Mouse (Mus musculus) kidney, adult 2 months (tissue): Measurements from ENCODE around the gene 1700016C15Rik. TPM values are rescaled to one million over a fixed set of nuclear protein-coding genes. Genes with fewer than 3 reads are reported as not detected.

Experiments
- DNase-seq: peaks from one replicate; pipeline ENCODE4 v3.0.0; 2021
- H3K27ac ChIP-seq: fragments of 200-500 bp; 2 replicates; pipeline ENCODE4 v1.5.1; 2012; ENCODE audit warnings: low read depth, low read length, control low read depth, inconsistent platforms; ENCODE audit not compliant: insufficient read depth
- H3K27me3 ChIP-seq: fragments of 200-500 bp; replicated peaks from 2 replicates; pipeline ENCODE4 v1.6.1; 2012; ENCODE audit warnings: mild to moderate bottlenecking, moderate library complexity, low read length, inconsistent platforms; ENCODE audit not compliant: control insufficient read depth, insufficient read depth
- H3K36me3 ChIP-seq: fragments of 200-500 bp; 2 replicates; pipeline ENCODE4 v1.6.1; 2012; ENCODE audit warnings: mild to moderate bottlenecking, moderate library complexity, low read length, inconsistent platforms; ENCODE audit not compliant: control insufficient read depth, insufficient read depth
- H3K4me1 ChIP-seq: fragments of 200-500 bp; 2 replicates; pipeline ENCODE4 v1.6.1; 2011; ENCODE audit warnings: low read length; ENCODE audit not compliant: control insufficient read depth, insufficient read depth
- H3K4me3 ChIP-seq: fragments of 200-500 bp; 2 replicates; pipeline ENCODE4 v1.5.1; 2011; ENCODE audit warnings: mild to moderate bottlenecking, low read depth, low read length, control low read depth; ENCODE audit not compliant: insufficient read depth
- CTCF ChIP-seq: fragments of 200-500 bp; conservative IDR thresholded peaks from 2 replicates; pipeline ENCODE4 v1.5.1; 2011; ENCODE audit warnings: low read depth, mild to moderate bottlenecking, control low read depth, low read length, moderate library complexity, mixed read lengths; ENCODE audit not compliant: insufficient read depth, insufficient read length
- POLR2A ChIP-seq: fragments of 200-500 bp; IDR thresholded peaks from one replicate; pipeline ENCODE4 v1.6.1; 2011; ENCODE audit warnings: low read depth, low read length, control low read depth
- WGBS: fragments of 180-500 bp; shearing (Covaris S2); methylation state at CpG from one replicate; pipeline ENCODE4 v1.1.7; 2018; 5-methylcytosine and 5-hydroxymethylcytosine counted together
- polyA plus RNA-seq: library from polyadenylated mRNA; depleted of rRNA; stranded (reverse); fragments of >200 nt; gene quantifications from 2 replicates; pipeline ENCODE4 v1.2.3, GENCODE M21; 2012

1700016C15Rik gene
- polyA plus RNA-seq, 1 experiment: 6.5 TPM

DNA sequence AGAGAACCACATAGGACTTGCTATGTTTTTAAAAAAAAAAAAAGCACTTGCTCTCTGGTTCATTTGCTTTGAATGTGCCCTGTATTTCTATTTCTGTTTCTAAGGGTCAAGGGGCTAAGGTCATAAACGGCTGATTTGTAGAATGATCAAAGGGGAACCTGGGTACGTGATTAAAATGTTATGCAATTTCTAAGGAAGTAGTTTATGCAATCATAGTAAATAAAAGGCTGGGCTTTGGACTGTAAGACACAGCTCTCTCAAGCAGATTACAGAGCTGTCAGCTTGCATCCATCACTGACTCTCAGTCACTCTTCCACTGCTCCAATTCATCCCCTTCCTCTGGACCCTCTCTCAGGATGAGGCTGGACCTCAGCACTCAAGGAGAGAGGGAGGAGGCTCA is 18.6 kb upstream of the 1700016C15Rik start:
- WGBS: 36% methylated on average over 2 of the region's 2 CpGs
- Histone ChIP-seq H3K36me3 (no peaks in the 10 kb centered on the region), H3K4me3 (no peak overlapping the region), H3K27me3 (no peaks in the 10 kb centered on the region), H3K4me1 (peaks cover 9% of the 10 kb centered on the region), H3K27ac (peak overlapping the region; percentile 16)
- TF ChIP-seq CTCF (no peak), POLR2A (no peak)
- DNase-seq: peak; percentile 54

DNA sequence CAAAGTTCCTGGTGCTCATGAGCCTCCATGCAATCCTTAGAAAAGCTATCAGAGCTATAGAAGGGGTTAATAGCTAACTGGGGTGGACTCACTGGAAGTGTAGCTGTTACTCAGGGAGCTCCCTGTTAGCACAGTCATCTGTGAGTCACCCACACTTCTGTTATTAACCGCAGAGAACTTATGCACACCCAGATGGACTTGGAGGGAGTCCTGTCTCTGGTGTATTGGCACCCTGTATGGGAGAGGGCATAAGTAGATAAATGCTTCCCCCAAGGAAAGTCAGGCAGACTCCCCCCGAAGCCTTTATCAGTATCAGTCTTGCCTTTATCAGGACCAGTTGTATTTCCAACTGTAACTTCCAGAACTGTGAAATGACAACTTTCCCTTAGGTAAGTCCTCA is 18.2 kb upstream of the 1700016C15Rik start:
- H3K36me3 ChIP-seq: no peaks in the 10 kb centered on the region
- DNase-seq: no peak
- H3K27ac ChIP-seq: peak overlapping the region; percentile 16
- WGBS: 64% methylated on average over 2 of the region's 2 CpGs
- H3K4me3 ChIP-seq: no peak overlapping the region
- TF ChIP-seq CTCF: no peak
- no peak for TF ChIP-seq POLR2A
- H3K27me3 ChIP-seq: no peaks in the 10 kb centered on the region
- H3K4me1 ChIP-seq: peaks cover 9% of the 10 kb centered on the region

DNA sequence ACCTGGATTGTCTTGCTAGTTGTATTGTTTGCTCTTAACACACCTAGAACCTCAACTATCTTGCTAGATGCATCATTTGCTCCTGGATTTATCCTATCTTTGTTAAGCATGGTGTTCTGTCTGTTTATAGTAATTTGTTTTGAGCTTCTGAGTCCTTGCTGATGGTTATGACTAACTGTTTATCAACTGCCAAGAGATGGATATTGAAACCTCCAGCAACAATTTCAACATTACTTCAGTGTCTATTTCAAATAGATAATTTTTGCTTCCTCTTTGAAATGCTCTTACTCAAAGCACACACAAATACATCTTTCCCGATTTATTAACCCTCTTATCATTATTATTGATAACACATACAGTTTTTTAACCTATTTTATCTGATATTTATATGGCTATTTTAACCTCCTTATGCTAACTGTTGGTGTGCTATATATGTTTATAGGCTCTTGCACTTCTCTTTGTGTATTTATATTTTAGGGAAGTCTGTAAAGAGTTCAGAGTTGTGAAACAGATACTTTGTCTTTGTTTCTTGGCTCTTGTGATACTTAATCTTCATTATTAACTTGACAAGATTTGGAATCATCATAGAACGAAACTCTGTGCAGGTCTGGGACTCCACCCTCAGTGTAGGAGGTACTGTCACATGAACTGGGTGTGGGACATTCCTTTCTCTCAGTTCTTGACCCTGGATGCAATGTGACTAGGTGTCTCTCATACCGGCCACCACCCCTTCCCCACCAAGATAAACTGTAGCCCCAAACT is 15.8 kb upstream of the 1700016C15Rik start:
- no peak for TF ChIP-seq POLR2A
- Histone ChIP-seq H3K27ac (no peak overlapping the region), H3K36me3 (no peaks in the 10 kb centered on the region), H3K4me3 (no peak overlapping the region), H3K27me3 (no peaks in the 10 kb centered on the region), H3K4me1 (peaks cover 4% of the 10 kb centered on the region)
- no peak for DNase-seq
- WGBS: 74% methylated on average over 3 of the region's 3 CpGs

DNA sequence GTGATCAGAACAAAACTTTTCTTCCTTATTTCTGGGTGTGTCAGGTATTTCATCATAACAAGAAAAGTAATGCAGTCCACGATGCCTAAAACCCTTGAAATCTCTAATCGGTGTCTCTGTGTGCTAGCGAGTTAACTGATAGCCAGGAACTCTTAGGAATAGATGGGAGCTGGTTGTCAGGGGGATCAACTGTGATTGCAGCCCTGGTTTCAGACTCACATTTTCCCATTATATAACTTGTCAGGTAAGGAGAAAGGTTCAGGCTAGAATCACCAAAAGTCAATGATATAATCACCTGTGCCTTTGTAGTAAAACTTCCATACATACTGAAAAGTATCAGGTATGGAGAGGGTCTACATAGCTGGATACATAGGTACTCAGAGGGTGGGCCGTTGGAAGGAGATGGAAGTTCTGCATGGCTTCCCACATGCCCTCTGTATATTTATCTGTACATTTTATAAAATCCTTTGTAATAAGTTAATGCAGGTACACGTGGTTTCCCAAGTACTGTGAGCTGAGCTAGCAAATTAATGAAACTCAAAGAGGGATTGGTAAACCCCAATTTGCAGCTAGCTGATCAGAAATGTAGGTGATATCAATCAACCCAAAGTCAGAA is 15.1 kb upstream of the 1700016C15Rik start:
- H3K4me3 ChIP-seq: no peak overlapping the region
- no peaks in the 10 kb centered on the region for H3K36me3 ChIP-seq
- H3K4me1 ChIP-seq: peaks cover 4% of the 10 kb centered on the region
- 93% methylated on average over 5 of the region's 5 CpGs for WGBS
- H3K27ac ChIP-seq: no peak overlapping the region
- no peak for DNase-seq
- no peak for TF ChIP-seq CTCF
- no peak for TF ChIP-seq POLR2A
- H3K27me3 ChIP-seq: no peaks in the 10 kb centered on the region

DNA sequence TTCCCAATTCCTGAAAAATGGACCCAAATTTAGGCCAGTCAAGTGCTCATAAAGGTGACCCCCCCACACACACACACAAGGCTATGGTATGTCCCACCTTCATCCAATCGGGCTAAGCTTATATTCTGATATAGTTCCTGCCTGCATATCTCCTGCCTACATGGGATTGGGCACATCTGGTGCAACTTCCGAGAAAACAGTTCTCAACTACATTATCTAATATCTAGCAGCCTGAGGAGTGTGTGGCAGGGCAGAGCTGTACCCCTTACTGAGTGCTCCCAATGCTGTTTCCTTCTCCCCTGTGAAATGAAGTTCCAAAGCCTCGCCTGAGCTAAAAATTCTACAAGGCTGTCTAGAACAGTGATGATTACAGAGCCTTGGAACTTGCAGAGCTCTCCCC is 13.2 kb upstream of the 1700016C15Rik start:
- H3K27me3 ChIP-seq: no peaks in the 10 kb centered on the region
- H3K4me3 ChIP-seq: no peak overlapping the region
- no peak for DNase-seq
- whole genome bisulfite sequencing: 83% methylated on average over 3 of the region's 3 CpGs
- no peak overlapping the region for H3K27ac ChIP-seq
- TF ChIP-seq POLR2A (no peak), CTCF (no peak)
- no peaks in the 10 kb centered on the region for H3K36me3 ChIP-seq
- 0 out of 2 replicates have a peak, but pooled peaks cover under 1% of the 10 kb centered on the region for H3K4me1 ChIP-seq

DNA sequence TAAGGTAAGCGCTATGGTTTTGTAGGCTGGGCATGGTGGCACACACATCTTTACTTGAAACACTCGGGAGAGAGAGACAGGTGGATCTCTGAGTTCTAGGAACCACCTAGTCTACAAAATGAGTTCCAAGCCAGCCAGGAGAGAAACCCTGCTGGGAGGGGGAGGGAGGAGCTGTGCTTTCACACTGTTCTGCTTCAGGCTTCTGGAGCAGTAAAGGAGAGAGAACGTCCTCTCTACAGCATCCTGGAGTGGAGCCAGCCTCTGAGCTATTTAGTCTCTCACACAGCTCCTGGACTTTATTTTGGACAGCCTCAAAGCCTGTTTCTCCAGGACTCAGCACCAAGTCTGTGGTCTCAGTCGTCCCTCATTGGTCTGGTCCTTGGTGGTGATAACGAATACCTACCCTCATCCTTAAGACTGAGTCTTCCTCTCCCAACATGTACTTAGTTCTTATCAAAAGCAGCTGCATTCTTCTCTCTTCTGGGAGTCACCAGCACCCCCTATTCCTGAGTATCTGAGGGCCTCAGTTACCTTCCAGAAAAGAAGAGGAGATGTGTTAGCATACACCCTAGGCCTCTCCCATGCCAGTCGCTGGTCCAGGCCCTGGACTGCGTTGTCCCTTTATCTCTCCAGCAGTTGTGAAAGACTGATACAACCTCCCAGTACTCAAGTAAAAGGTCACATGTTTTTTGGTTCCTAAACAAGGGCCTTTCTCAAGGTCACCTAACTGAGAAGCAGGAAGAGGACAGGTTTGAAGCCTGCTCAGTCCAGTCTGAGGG is 12.4 kb upstream of the 1700016C15Rik start:
- no peaks in the 10 kb centered on the region for H3K27me3 ChIP-seq
- TF ChIP-seq CTCF (no peak), POLR2A (no peak)
- H3K36me3 ChIP-seq: no peaks in the 10 kb centered on the region
- H3K4me3 ChIP-seq: no peak overlapping the region
- H3K4me1 ChIP-seq: no peaks in the 10 kb centered on the region
- no peak overlapping the region for H3K27ac ChIP-seq
- WGBS: 80% methylated on average over 7 of the region's 7 CpGs
- no peak for DNase-seq

DNA sequence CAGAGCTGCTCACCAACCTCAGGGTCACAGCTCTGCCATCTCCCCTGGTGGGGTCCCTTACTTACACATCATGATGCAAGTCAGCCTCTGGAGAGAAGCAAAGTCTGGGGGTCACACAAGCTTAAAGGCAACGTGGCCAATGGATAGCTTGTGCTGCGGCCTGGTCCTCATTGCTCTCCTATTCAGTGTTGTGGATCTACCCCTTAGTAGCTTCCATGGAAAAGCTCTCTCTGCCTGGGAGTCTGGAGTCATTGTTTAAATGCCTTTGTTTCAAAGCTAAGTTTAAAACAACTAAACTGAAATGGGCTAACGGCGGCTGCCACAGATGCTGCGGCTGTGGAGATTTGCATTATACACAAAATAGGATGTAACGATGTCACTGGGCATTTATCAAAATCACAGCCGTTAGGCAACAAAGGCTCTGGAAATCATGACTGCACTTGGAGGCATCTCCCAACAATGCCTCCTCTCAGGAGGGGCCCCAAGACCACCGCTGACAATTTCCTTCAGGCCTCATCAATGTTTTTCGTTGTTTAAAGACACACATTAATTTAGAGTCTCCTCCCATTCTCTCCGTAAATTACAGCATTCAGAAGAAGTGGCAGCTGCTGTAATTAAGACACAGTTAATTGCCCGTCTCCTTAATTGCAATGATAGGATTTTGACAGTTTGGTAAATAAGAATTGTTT is 11.1 kb upstream of the 1700016C15Rik start:
- WGBS: 70% methylated on average over 11 of the region's 11 CpGs
- Histone ChIP-seq H3K27me3 (no peaks in the 10 kb centered on the region), H3K36me3 (no peaks in the 10 kb centered on the region), H3K4me1 (no peaks in the 10 kb centered on the region), H3K4me3 (no peak overlapping the region), H3K27ac (no peak overlapping the region)
- TF ChIP-seq POLR2A (no peak), CTCF (no peak)
- no peak for DNase-seq
